Mouse (Mus musculus): Measurements from ENCODE around the gene Cfdp1. TPM values are rescaled to one million over a fixed set of nuclear protein-coding genes. Genes with fewer than 3 reads are reported as not detected.

Cfdp1 gene
- polyA plus RNA-seq (2014; fragmentation: Illumina TruSeq; extraction: RNeasy Lipid Tissue Mini Kit (QIAGEN cat#74804); ENCODE audit: low read depth, low replicate concordance) = 158 TPM

DNA sequence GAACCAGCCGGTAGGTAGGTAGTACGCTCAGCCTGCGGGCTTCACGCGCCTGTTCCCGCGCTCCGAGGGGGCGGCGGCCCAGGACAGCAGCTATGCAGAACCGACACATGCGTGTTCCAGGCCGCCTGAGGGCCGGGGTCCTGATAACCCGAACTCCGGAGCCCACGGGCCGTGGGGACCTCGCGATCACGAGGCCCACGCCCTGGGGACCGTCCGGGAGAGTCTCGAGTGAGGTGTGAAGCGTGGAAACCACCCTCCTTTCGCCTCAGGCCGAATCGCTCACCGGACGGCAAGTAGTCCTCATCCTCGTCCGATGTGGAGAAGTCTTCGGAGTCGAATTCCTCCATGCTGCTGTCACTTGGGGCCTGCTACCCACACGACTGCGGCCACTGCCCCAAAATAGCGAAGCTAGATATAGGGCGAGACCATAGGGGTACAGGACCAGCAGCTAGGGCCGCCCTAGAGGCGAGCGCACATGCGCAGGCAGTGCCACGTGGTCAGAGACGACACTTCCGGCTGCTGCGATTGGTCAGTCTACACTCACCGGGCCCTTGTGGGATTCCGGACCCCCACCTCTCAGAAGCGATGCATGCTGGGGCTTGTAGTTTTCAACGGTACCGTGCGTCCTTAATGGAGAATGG lies at the start of gene Cfdp1:
TSS of gene Cfdp1 (minus strand) at position 431 of the 641 bp plus-strand sequence.

GRCm38 (mm10) chr8:111876355-111876948 lies 22.4 kb upstream of the Cfdp1 start, which contains the start of gene Tmem170:
Gene Tmem170, minus strand, starts transcription at chr8:111876750.

DNA sequence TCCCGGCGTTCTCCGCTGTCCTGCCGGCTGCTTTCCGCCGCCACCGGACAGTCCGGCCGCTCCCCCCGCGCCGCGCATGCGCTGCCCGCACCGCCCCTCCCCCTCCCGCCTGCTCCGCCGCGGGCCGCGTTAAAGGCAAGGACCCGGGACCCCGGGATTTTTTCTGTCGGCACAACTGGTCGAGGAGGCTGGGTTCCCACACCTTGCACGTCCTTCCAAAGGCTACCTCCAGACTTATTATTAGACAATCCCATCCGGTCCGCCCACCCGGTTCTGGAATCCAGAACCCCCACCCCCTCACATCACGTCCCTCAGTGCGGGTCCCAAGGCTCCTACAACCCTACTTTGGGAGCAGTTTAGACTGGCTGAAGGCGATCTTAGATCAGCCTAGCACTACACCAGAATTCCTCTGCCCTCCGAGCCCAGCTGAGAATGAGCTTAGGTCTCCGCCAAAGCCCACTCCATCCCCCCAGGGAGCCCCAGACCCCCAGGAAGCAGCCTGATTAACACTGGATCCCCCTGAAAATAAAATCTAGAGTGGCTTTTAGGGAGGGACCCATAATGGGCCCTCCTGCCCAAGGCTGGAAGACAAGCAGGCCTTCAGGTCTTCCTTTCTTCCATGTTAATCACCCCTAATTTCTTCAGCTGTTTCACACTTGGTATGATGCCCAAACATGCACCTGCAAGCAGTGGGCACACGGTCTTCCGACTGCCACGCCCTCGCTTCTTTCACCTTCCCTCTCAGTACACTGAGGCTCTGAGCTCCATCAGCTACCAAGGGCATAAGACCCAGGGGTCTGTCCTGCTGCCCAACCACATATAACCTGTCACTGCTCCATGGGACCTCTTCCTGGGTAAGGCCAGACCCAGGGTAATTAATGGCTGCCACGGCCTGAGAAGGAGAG lies 110.0 kb downstream of the Cfdp1 start, which contains the start of gene Bcar1:
TSS of gene Bcar1 (minus strand) at position 18 of the 905 bp plus-strand sequence.

Other genes starting within 250 kb of the Cfdp1 start
- 34.9 TPM for gene Ldhd, start 223.9 kb downstream of the Cfdp1 start, polyA plus RNA-seq (2014; fragmentation: Illumina TruSeq; extraction: RNeasy Lipid Tissue Mini Kit (QIAGEN cat#74804); ENCODE audit: low read depth, low replicate concordance)
- 7.8 TPM for gene Zfp1, start 210.9 kb downstream of the Cfdp1 start, polyA plus RNA-seq (2014; fragmentation: Illumina TruSeq; extraction: RNeasy Lipid Tissue Mini Kit (QIAGEN cat#74804); ENCODE audit: low read depth, low replicate concordance)
- gene Ctrb1, start 163.3 kb downstream of the Cfdp1 start, polyA plus RNA-seq (2014; fragmentation: Illumina TruSeq; extraction: RNeasy Lipid Tissue Mini Kit (QIAGEN cat#74804); ENCODE audit: low read depth, low replicate concordance) = not detected
- gene Bcar1, start 110.5 kb downstream of the Cfdp1 start, polyA plus RNA-seq (2014; fragmentation: Illumina TruSeq; extraction: RNeasy Lipid Tissue Mini Kit (QIAGEN cat#74804); ENCODE audit: low read depth, low replicate concordance) = 0.40 TPM
- gene Tmem170, start 22.5 kb upstream of the Cfdp1 start, polyA plus RNA-seq (2014; fragmentation: Illumina TruSeq; extraction: RNeasy Lipid Tissue Mini Kit (QIAGEN cat#74804); ENCODE audit: low read depth, low replicate concordance) = 23.0 TPM
- gene Chst5, start 56.2 kb upstream of the Cfdp1 start, polyA plus RNA-seq (2014; fragmentation: Illumina TruSeq; extraction: RNeasy Lipid Tissue Mini Kit (QIAGEN cat#74804); ENCODE audit: low read depth, low replicate concordance) = not detected
- 4.5 TPM for gene Tmem231, start 79.6 kb upstream of the Cfdp1 start, polyA plus RNA-seq (2014; fragmentation: Illumina TruSeq; extraction: RNeasy Lipid Tissue Mini Kit (QIAGEN cat#74804); ENCODE audit: low read depth, low replicate concordance)
- 182 TPM for gene Gabarapl2, start 86.4 kb upstream of the Cfdp1 start, polyA plus RNA-seq (2014; fragmentation: Illumina TruSeq; extraction: RNeasy Lipid Tissue Mini Kit (QIAGEN cat#74804); ENCODE audit: low read depth, low replicate concordance)
- gene Adat1, start 138.0 kb upstream of the Cfdp1 start, polyA plus RNA-seq (2014; fragmentation: Illumina TruSeq; extraction: RNeasy Lipid Tissue Mini Kit (QIAGEN cat#74804); ENCODE audit: low read depth, low replicate concordance) = 1.6 TPM
- 27.5 TPM for gene Kars, start 157.0 kb upstream of the Cfdp1 start, polyA plus RNA-seq (2014; fragmentation: Illumina TruSeq; extraction: RNeasy Lipid Tissue Mini Kit (QIAGEN cat#74804); ENCODE audit: low read depth, low replicate concordance)
- gene Terf2ip, start 157.1 kb upstream of the Cfdp1 start, polyA plus RNA-seq (2014; fragmentation: Illumina TruSeq; extraction: RNeasy Lipid Tissue Mini Kit (QIAGEN cat#74804); ENCODE audit: low read depth, low replicate concordance) = 26.5 TPM
- not detected for gene Gm6793, start 160.7 kb upstream of the Cfdp1 start, polyA plus RNA-seq (2014; fragmentation: Illumina TruSeq; extraction: RNeasy Lipid Tissue Mini Kit (QIAGEN cat#74804); ENCODE audit: low read depth, low replicate concordance)